Mouse (Mus musculus) Muller cell, postnatal 12 days (primary cell): ENCODE data around the gene Tat.

Source experiments
- DNase-seq: peaks from one replicate; pipeline ENCODE4 v3.0.0-alpha.2; 2015; ENCODE audit errors: inconsistent ontology term

Gene Tat

DNA sequence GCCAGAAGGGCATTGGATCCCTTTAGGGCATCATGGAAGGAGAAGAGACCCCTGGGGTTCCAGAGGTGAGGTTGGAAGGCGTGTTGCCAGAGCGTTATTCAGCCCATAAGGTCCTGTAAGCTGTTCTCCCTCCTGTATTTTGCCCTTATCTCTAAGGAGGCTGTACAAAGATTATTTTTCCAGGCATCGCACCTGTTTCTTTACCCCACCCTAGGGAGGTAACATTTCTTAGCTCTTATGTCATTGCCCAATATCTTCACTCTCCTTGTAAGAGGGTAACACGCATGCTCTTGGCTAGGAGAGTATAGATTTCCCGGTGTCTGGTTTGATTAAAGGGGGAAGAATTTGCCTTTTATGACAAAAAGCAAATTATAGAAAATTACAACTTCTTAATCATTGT lies 49.4 kb downstream of the Tat start, which contains the start of gene Chst4:
Chst4 (minus strand) TSS at position 82 of the 400 bp plus-strand sequence.
- no peak for DNase-seq

DNA sequence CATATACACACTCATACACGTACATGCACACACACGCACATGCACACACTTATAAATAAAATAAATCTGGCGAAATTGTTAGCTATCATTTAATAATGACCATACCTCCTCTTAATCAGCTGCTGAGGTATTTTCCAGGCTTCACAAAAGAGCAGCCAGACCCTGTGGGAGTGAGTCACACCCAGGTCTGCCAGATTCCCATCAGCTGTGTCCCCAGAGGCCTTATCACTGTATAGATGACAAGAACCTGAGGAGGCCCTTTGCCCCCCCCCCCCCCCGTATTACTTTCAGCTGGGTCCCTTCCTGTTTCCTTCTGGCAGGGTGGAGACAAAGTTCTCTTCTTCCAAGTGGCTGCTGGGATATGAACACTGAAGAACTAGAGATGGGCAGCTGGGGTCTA lies 50.3 kb downstream of the Tat start:
- DNase-seq, result peak; percentile 19
